Mouse (Mus musculus): ENCODE results near the gene Vmn1r210. TPM values are rescaled to one million over a fixed set of nuclear protein-coding genes. Genes with fewer than 3 reads are reported as not detected.
"Not testable (repeated sequence)": the region's sequence is repeated elsewhere in the genome, so short reads cannot be mapped to it uniquely, and the experiment has no call there.

Gene Vmn1r210
- polyA plus RNA-seq, 1 experiment from 2014 or later: not detected

GRCm38 (mm10) chr13:22788096-22788495 lies 43.1 kb downstream of the Vmn1r210 start:
- not testable (repeated sequence) for H3K4me1 ChIP-seq (replicated peaks; ENCODE audit: control insufficient read depth, insufficient read depth, low read length); ATAC-seq; H3K4me3 ChIP-seq (ENCODE audit: low read depth, low read length); H3K36me3 ChIP-seq (ENCODE audit: control insufficient read depth, insufficient read depth); H3K4me2 ChIP-seq (replicated peaks; ENCODE audit: low read depth); H3K27ac ChIP-seq (ENCODE audit: low read depth, low read length); H3K9me3 ChIP-seq (ENCODE audit: control insufficient read depth); H3K9ac ChIP-seq (ENCODE audit: low read depth, low read length); H3K27me3 ChIP-seq (replicated peaks; ENCODE audit: control insufficient read depth, insufficient read depth, low read length)
- WGBS: 74% methylated on average over 3 of the region's 3 CpGs

GRCm38 (mm10) chr13:22784159-22784558 lies 47.0 kb downstream of the Vmn1r210 start:
- H3K9ac ChIP-seq (ENCODE audit: low read depth, low read length); H3K27ac ChIP-seq (ENCODE audit: low read depth, low read length); H3K36me3 ChIP-seq (ENCODE audit: control insufficient read depth, insufficient read depth); H3K9me3 ChIP-seq (ENCODE audit: control insufficient read depth); ATAC-seq; H3K4me2 ChIP-seq (replicated peaks; ENCODE audit: low read depth); H3K4me1 ChIP-seq (replicated peaks; ENCODE audit: control insufficient read depth, insufficient read depth, low read length); H3K27me3 ChIP-seq (replicated peaks; ENCODE audit: control insufficient read depth, insufficient read depth, low read length); H3K4me3 ChIP-seq (ENCODE audit: low read depth, low read length): not testable (repeated sequence)

- not testable (repeated sequence) for ATAC-seq; H3K9me3 ChIP-seq (ENCODE audit: control insufficient read depth); H3K36me3 ChIP-seq (ENCODE audit: control insufficient read depth, insufficient read depth); H3K4me3 ChIP-seq (ENCODE audit: low read depth, low read length); H3K9ac ChIP-seq (ENCODE audit: low read depth, low read length); H3K27ac ChIP-seq (ENCODE audit: low read depth, low read length); H3K4me2 ChIP-seq (replicated peaks; ENCODE audit: low read depth); H3K27me3 ChIP-seq (replicated peaks; ENCODE audit: control insufficient read depth, insufficient read depth, low read length); H3K4me1 ChIP-seq (replicated peaks; ENCODE audit: control insufficient read depth, insufficient read depth, low read length)
- WGBS: no CpG with 5 or more reads among the region's 7 CpGs
Measured at GRCm38 (mm10) chr13:22777300-22777699, 53.8 kb downstream of the Vmn1r210 start, which contains the start of gene Vmn1r208. Vmn1r208 (minus strand) TSS chr13:22777400.

Other genes starting within 250 kb of the Vmn1r210 start
- not detected in 2 replicates for gene Vmn1r205, start 238.3 kb downstream of the Vmn1r210 start, polyA plus RNA-seq (2015; fragmentation: Nextera tagmentation; extraction: Ambion mirVana)
- gene Vmn1r206, start 207.1 kb downstream of the Vmn1r210 start, polyA plus RNA-seq (2015; fragmentation: Nextera tagmentation; extraction: Ambion mirVana): not detected in 2 replicates
- gene Vmn1r207-ps, start 101.7 kb downstream of the Vmn1r210 start, polyA plus RNA-seq (2015; fragmentation: Nextera tagmentation; extraction: Ambion mirVana): not detected in 2 replicates
- not detected in 2 replicates for gene Vmn1r208, start 53.9 kb downstream of the Vmn1r210 start, polyA plus RNA-seq (2015; fragmentation: Nextera tagmentation; extraction: Ambion mirVana)
- not detected in 2 replicates for gene Vmn1r209, start 21.7 kb downstream of the Vmn1r210 start, polyA plus RNA-seq (2015; fragmentation: Nextera tagmentation; extraction: Ambion mirVana)
- gene Vmn1r211, start 26.2 kb upstream of the Vmn1r210 start, polyA plus RNA-seq (2015; fragmentation: Nextera tagmentation; extraction: Ambion mirVana): not detected in 2 replicates
- gene Vmn1r212, start 52.9 kb upstream of the Vmn1r210 start, polyA plus RNA-seq (2015; fragmentation: Nextera tagmentation; extraction: Ambion mirVana): not detected in 2 replicates
- not detected in 2 replicates for gene Vmn1r213, start 176.3 kb upstream of the Vmn1r210 start, polyA plus RNA-seq (2015; fragmentation: Nextera tagmentation; extraction: Ambion mirVana)
- gene Vmn1r214, start 199.1 kb upstream of the Vmn1r210 start, polyA plus RNA-seq (2015; fragmentation: Nextera tagmentation; extraction: Ambion mirVana): not detected in 2 replicates
- gene Vmn1r215, start 236.7 kb upstream of the Vmn1r210 start, polyA plus RNA-seq (2015; fragmentation: Nextera tagmentation; extraction: Ambion mirVana): not detected in 2 replicates